Mouse (Mus musculus) natural killer cell, adult 2 months (primary cell): ENCODE data around the gene Mapk13.

Experiments
- DNase-seq, 2 experiments: peaks; one replicate each; pipeline ENCODE4 v3.0.0; 2022; ENCODE audit warnings: low spot score in 2 of 2

Mapk13 gene

DNA sequence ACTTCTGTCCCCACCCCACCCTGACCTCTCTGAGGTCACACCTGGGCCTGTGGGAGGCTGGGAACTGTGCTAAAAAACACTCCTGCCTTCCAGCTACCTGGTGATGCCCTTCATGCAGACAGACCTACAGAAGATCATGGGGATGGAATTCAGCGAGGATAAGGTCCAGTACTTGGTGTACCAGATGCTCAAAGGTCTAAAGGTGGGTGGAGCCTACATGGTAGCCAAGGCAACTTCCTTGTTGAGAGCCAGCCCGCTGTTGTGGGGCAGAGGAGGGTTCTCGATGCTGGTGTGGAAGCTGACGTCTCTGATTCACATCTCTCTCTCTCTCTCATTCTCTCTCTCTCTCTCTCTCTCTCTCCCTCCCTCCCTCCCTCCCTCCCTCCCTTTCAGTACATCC is 6.1 kb downstream of the Mapk13 start:
- DNase-seq: no peak

DNA sequence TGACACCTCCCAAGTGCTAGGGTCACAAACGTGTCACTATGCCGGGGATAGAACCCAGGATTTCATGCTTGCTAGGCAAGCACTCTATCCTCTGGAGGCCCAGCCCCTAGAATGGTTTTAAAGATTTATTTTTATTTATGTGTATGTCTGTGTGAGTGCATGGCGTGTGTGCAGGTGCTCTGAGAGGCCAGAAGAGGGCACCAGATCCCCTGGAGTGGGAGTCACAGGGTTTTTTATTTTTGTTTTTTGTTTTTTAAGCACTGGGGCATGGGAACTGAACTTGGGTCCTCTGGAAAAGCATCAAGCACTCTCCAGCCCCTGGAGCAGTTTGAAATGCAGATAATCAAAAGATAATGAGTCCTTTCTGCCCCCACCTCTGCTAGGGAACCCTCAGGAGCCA is 7.7 kb downstream of the Mapk13 start:
- no peak for DNase-seq

DNA sequence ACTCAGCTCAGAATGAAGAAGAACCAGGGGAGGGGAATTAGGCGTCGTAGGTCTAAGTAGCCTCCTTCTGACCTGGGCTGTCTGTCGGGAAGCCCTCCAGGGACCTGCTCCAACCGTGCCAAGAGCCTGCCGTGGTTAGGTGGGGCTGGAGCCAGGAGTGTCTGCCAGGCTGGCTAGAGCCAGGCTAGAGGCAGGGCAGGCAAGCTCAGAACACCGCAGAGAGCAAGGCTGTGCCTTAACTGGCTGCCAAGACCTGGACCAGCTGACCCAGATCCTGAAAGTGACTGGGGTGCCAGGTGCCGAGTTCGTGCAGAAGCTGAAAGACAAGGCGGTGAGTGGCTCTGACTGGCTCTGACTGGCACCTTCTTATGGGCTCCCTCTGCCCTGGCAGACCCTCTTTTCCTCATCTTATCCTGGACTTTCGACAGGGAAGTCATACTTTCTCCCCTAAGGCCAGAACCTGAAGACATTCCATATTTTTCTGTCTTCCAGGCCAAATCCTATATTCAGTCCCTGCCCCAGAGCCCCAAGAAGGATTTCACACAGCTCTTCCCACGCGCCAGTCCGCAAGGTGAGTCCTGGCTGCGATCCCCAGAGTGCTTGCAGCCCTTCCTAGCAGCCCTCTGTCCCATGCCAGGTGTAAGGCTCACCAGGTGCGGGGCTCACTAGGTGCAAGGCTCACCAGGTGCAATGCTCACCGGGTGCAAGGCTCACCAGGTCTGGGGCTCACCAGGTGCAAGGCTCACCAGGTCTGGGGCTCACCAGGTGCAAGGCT is 8.3 kb downstream of the Mapk13 start:
- no peak for DNase-seq

DNA sequence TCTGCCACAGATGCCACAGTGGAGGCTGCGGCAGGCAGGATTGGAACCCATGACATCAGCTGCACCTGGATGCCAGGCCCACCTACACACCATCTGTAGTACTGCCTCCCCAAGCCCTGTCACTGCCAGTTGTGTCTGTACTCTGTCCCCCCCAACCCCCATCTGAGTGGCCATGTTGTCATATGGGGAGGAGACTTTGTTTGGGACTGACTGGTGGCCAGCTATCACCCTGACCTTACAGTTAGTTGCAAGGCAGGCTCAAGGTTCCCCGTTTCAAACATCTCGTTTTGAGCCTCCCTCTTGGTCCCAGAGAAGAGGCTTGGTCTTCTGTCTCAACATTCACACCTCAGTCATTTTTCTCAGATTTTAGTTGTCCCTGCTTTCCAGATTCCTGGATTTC is 10.6 kb downstream of the Mapk13 start:
- no peak for DNase-seq

DNA sequence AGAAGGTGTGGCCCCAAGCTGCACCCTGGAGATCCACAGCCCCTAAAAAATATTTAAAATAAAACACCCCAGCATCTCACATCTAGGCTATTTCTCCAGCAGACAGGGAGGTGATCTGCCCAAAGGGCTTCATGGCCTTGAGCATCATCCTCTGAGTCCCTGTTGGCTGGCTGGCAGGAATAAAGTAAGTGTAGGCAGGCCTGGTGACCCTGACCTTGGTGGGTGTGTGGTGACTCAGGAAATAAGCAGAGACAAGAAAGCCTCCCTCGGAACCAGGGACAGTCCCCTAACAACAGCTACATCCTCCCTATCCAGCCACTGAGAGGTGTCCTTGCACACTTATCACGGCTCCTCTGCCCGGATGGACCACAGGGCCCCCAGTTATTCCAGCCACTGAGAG is 11.7 kb downstream of the Mapk13 start:
- DNase-seq: no peak

DNA sequence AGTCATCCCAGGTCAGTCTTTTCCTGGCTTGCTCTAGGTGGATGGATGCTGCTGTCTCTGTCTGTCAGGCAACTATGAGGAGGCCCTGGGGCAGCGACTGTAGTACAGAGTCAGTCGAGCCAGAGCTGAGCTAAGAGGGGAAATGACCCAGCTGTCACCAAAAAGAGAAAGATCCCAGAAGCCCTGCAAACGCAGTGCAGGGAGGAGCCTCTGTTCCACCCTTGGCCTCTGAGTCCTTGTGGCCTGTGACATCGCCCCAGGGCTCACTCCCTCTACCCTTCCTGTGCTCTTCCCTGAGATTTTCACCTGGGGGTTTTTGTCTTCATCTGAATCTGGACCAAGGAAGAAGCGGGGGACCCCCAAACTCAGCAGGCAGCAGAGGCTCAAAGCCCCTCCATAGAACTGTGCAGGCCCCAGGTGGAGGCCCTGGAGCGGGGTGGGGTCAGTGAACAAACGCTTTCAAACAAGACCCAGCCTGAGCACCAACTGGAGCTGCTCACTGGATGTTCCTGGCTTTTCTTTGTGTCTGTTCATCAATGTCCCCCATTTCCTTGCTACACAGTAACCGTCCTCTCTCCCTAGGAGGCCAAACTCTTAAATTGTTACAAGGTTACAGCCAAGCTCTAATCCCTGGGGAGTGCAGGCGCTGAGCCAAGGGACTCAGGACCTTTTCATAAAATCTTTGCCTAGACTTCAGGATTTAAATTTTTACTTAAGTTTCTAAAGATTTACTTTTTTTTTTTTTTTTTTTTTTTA is 12.4 kb downstream of the Mapk13 start:
- no peak for DNase-seq

DNA sequence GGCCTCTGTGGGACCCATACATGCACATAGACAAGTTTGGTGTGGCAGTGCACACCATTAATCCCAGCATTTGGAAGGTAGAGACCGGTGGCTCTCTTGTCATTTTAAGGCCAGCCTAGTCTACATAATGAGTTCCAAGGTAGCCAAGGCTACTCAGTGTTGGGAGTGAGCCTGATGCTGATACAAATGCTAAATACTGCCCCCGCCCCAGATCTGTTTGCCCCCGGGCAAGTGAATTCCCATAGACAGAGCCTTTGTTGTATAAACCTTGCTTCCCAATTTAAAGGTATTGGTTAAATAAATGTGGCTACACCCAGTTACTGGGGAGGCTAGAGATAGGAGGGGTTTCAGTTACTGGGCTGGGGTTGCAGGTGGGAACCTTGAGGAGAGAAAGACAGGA is 15.9 kb downstream of the Mapk13 start:
- DNase-seq: no peak

DNA sequence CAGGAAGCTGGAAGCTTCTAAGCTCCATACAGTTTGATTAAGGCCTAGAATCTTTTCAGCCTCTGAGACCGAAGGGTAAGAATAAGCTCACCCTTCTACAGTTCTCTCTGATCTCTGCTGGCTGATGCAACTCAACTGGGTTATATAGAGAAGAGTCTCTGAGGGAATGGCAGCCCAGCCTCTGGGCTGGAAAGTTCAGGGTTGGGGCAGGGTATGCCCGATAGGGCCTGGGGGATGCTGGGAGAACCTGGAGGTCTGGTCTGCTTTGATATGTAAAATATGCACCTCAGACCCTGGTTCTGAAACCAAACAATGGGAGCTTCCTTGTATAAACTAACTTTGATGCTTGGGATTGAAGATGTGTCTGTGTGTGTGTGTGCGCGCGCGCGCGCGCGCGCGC is 18.4 kb downstream of the Mapk13 start:
- DNase-seq: no peak

DNA sequence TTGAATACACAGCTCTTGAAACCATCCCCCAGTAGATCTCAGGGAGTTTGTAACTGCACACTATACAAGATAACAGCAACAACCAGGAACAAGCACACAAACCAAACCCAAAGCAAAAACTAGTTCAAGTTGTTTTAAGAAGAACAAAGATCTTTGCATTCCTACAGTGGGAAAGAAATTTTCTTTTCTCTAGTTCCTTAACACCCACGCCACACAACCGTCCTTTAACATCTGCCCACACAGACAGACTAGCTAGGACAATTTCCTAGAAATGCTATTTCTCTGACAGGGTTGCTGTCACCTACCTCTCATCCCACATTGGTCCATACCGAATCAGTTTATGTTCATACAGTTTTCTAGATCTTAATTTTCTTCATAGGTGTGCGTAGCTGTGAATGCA is 27.9 kb downstream of the Mapk13 start:
- no peak for DNase-seq

DNA sequence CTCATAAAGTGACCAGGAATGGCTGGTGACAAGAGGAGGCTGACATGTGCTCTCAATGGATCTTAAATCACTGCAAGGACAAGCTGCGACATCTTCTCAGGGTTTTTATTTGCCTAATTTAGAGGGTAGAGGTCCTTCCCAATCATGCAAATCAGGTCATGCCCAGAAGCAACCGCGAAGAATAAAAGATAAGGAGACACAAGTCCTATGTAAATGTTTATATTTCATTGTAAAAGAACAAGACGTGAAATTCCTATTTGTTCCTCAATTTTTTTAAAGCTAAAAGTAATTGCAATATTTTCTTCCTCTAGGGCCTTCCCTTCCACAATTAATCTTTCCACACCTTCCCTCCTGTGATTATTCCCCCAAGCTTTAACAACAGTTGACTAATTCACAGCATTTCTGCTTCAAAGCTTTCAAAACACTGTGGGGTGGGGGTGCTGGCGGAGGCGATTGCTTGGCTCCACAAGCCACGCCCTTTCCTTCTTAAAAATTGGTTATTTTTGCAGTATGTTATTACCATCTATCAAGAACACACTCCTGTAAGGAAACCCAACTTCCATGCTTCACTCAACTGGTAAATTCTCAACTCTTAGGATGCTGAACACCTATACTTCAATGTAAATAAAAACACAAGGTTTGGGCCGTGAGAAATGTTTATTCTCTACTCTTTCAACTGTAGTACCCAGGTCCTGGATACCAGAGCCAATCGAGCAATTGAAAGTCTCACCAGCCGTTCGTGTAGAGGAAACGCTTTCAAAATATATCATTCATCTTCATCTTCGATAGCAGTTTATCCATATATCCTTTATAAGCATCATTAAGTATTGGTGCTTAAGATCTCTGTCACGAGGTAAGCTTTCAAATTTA is 30.4 kb downstream of the Mapk13 start:
- peak in 1 of 2 experiments; percentile 40 for DNase-seq

DNA sequence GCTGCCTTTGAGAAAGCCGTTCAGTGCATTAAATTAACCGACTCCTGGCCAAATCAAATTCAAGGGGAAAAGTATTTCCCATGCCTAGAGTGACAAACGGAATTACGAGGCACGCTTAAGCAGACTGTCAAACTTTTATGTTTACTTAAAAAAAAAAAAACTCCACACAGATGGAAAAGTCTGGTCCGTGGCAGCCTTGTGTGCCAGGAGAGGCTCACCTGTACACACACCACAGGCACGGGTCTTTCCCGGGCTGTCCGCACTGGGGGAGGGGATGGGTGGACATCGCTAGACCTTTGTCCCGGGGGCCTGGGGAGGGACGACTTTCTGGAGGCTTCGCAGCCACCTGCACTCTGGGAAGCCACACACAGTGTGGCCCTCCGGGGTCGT is 31.2 kb downstream of the Mapk13 start:
- no peak for DNase-seq

DNA sequence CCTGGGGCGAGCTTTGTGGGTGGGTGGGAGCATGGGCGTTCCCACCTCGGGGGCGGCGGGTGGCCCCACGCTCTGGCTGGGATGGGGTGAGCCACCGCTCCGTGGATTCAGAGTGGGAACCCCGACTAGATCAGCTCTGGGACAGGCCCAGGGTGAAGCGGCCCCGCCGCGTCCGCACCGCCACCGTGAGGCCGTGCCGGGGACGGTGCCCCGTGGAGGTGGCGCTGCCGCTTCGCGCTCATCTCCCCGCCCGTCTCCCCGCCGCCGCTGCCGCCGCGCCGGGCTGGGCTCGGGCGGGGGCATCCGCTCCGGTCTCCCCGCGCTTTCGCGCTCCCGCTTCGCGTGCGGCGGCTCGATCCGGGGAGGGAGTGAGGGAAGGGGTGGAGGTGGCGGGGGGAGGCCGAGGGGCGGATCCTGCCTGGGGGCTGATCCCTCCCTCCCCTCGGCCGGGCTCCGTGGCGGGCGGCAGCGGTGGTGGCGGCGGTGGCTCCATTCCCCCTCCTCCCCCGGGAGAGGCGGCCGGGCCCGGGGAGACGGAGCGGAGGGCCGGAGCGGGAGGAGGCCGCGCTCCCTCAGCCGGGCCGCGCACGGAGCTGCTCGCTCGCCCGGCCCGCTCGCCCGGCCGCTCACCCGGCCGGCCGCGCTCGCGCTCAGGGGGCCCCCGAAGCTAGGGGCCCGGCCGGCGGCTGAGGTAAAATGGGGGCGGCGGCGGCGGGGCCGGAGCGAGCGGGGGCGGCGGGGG is 31.7 kb downstream of the Mapk13 start, which contains the start of gene Brpf3:
Gene Brpf3 (plus strand): TSS at position 420 of the 742 bp plus-strand sequence.
- DNase-seq: peak; percentile 60 to 73

DNA sequence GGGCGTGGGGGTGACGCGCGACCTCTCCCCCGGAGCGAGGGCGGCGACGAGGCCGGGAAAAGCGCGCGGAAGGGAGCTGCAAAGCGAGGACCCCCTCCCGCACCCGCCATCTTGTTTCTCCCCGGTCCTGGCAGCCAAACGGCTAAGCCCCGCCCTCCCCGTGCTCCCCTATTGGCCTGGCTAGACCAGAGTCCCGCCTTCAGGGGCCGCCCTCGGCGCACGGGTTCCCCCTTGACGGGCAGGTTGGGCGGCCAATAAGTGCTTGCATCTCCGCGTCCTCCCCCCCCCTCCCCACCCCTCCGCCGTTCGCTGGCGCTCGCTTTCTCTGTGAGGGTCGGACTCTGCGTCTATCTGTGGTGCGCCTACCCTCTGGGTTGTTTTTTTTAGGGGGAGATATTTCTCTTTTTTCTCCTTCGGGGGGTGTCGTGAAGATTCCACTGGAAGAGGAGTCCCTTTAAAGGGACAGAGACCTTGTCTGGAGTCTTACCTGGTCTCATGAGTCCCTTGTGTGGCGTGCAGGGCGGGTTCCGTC is 32.4 kb downstream of the Mapk13 start:
- peak; percentile 96 to 98 for DNase-seq

DNA sequence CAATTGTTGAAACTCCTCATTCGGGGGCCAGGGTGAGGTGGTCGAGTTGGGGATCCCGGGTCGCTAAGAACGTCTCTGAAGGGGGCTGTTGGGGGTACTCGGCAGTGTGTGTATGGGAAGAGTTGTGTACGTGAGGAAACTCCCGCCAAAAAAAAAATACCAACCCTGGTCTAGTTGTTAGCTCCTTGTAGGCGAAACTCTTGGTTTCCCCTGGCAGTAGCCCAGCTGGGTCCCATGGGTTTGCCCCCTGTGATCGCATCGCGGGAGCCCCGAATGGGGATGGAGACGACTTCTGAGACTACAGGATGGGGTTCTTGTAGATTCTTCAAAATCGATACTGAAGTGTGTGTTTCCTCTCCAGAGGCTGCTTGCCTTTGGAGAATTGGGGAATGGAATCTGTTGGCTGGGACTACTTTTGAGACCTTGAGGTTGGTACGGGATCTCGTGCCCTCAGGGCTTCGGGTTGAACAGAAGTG is 32.9 kb downstream of the Mapk13 start:
- no peak for DNase-seq

DNA sequence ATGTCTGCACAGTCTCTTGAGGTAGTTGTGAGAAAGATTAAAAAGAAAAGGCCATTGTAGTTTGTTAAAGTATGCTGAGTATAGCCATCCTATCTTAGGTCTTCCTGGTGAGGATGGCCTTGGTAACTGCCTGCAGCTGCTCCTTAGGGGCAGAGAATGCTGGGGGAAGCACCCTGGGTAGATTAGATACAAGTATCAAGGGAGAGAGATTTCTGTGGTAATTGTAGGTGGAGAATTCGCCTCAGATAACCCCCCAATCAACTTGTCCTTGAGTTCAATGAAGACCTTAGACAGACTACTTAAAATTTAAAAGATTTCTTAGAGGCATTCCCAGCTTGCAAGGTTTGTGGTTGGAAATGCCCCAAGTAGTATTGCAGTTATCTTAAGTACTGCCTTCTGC is 34.2 kb downstream of the Mapk13 start:
- no peak for DNase-seq

DNA sequence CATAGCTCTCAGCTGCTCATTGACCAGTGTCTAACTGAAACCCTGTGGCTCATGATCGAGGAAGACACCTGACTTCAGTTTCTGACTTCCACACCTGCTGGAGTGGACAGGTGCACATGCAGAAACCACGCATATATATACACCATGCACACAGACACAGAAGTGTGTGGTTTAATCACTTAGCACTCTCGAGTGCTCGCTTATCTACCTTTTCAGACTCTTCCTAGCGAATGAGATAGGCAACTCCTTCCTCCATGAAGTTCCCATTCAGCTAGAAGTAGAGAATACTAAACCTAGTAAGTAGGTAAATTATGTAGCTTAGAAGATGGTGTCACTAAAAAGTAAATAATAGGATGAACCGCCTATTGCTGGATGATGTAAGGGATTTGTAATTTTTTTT is 35.9 kb downstream of the Mapk13 start:
- DNase-seq: no peak

DNA sequence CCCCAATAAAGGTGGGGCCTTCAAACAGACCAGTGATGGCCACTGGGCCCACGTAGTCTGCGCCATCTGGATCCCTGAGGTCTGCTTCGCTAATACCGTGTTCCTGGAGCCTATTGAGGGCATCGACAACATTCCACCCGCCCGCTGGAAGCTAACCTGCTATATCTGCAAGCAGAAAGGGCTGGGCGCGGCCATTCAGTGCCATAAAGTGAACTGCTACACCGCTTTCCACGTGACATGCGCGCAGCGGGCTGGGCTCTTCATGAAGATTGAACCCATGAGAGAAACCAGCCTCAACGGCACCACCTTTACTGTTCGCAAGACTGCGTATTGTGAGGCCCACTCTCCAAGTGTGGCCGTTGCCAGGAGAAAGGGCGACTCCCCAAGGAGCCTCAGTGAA is 37.7 kb downstream of the Mapk13 start:
- no peak for DNase-seq

DNA sequence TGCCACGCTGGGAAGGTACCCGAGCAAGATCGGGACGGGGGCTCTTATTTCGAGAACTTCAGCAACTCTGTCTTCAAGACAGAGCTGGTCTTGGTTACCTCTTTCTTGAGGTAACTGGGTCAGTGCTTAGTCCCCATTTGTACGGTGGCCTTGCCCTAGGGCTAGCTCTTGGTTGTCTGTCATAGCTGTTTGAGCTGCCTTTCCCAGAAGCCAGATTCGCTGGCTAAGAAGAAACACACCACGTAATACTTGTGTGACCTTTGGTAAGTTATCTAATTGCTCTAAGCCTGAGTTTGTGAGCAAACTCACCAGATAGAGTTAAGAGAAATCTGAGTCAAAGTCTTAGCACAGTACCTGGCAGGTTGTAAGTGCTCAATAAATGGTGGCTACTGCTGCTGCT is 39.6 kb downstream of the Mapk13 start:
- no peak for DNase-seq

DNA sequence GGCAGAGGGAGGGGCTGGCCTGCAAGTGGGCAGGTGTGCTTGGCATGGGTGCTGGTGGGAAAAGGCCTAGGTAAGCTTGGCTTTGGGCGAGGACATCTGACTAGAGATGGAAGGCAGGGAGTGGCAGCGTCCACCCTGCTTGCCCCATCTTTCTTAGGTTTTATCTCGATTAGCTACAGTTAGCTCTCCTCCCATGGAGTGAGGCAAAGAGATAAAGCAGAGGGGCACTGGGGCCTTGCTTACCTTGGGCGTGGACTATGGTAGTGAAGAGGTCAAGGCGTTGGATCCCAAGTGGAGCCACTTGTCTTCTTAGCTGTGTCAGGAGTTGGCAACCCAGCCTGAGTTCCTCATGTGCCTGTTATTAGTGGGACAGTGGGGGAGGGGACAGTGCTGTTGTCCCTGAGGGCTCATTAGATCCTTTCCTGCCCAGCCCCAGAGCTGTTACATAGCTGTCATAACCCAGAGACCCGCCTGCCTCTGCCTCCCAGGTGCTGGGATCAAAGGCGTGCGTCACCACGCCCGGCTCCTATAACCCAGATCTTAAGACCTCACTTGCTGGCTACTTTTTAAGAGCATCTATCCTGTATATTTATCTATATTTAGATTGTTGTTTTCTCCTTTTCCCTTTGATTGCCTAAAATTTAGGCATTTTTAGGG is 40.2 kb downstream of the Mapk13 start:
- DNase-seq: no peak

DNA sequence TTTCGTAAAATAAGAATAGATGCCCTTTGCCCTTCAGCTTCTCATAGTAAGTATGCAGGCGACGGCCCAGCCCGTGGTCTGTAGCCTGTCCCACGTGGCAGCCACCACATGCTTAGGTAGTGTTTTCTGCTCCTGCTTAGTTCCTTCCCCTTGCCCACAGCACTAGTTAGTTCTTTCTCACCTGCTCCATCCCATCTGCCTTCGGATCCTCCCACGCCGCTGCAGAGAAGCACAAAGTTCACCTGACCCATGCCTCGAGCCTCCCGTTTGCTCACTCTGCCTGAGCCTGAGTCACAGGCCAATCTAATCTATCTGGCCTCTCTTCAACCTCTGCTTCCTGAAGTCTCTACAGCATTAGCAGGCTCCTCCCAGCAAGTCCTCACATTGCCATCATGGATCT is 43.2 kb downstream of the Mapk13 start:
- no peak for DNase-seq
